Mouse (Mus musculus): Measurements from ENCODE around the gene Il6. TPM values are rescaled to one million over a fixed set of nuclear protein-coding genes. Genes with fewer than 3 reads are reported as not detected.

Gene Il6
- polyA plus RNA-seq (2014; fragmentation: Illumina TruSeq; extraction: RNeasy Lipid Tissue Mini Kit (QIAGEN cat#74804); ENCODE audit: low read depth, low replicate concordance), result not detected

GRCm38 (mm10) chr5:30012726-30013503 lies at the start of gene Il6:
Gene Il6 (plus strand): TSS chr5:30013114.

Other genes starting within 250 kb of the Il6 start
- gene Tyms, start 60.5 kb downstream of the Il6 start, polyA plus RNA-seq (2014; fragmentation: Illumina TruSeq; extraction: RNeasy Lipid Tissue Mini Kit (QIAGEN cat#74804); ENCODE audit: low read depth, low replicate concordance), result 5.3 TPM
- 0.08 TPM for gene Garem2, start 92.0 kb downstream of the Il6 start, polyA plus RNA-seq (2014; fragmentation: Illumina TruSeq; extraction: RNeasy Lipid Tissue Mini Kit (QIAGEN cat#74804); ENCODE audit: low read depth, low replicate concordance)
- not detected for gene 3110082J24Rik, start 93.0 kb downstream of the Il6 start, polyA plus RNA-seq (2014; fragmentation: Illumina TruSeq; extraction: RNeasy Lipid Tissue Mini Kit (QIAGEN cat#74804); ENCODE audit: low read depth, low replicate concordance)
- 220 TPM for gene Hadha, start 142.0 kb downstream of the Il6 start, polyA plus RNA-seq (2014; fragmentation: Illumina TruSeq; extraction: RNeasy Lipid Tissue Mini Kit (QIAGEN cat#74804); ENCODE audit: low read depth, low replicate concordance)
- 337 TPM for gene Hadhb, start 142.1 kb downstream of the Il6 start, polyA plus RNA-seq (2014; fragmentation: Illumina TruSeq; extraction: RNeasy Lipid Tissue Mini Kit (QIAGEN cat#74804); ENCODE audit: low read depth, low replicate concordance)
- gene Adgrf3, start 192.6 kb downstream of the Il6 start, polyA plus RNA-seq (2014; fragmentation: Illumina TruSeq; extraction: RNeasy Lipid Tissue Mini Kit (QIAGEN cat#74804); ENCODE audit: low read depth, low replicate concordance), result 4.8 TPM
- gene Selenoi, start 219.5 kb downstream of the Il6 start, polyA plus RNA-seq (2014; fragmentation: Illumina TruSeq; extraction: RNeasy Lipid Tissue Mini Kit (QIAGEN cat#74804); ENCODE audit: low read depth, low replicate concordance), result 69.2 TPM

Measured in testis, adult 10 weeks (tissue).